Mouse (Mus musculus) intestine, embryonic 16.5 days (tissue): ENCODE data around the gene Cdc20b. TPM values are rescaled to one million over a fixed set of nuclear protein-coding genes. Genes with fewer than 3 reads are reported as not detected.

Experiments
- ATAC-seq: fragments of 200-750 bp; cut with Nextera tagmentation; 2 replicates; pipeline ENCODE4 v1.8.0; 2017; ENCODE audit warnings: moderate TSS enrichment, moderate library complexity
- H3K27ac ChIP-seq: fragments of 300-500 bp; sonication (generic); 2 replicates; pipeline ENCODE4 v1.5.1; 2014; ENCODE audit warnings: mild to moderate bottlenecking, low read length
- H3K27me3 ChIP-seq: fragments of 300-500 bp; sonication (generic); replicated peaks from 2 replicates; pipeline ENCODE4 v1.6.1; 2014; ENCODE audit warnings: low read length, control low read depth, mixed read lengths; ENCODE audit not compliant: control insufficient read depth, insufficient read depth
- H3K36me3 ChIP-seq: fragments of 300-500 bp; sonication (generic); 2 replicates; pipeline ENCODE4 v1.6.1; 2014; ENCODE audit warnings: low read length, control low read depth; ENCODE audit not compliant: control insufficient read depth, insufficient read depth
- H3K4me1 ChIP-seq: fragments of 300-500 bp; sonication (generic); 2 replicates; pipeline ENCODE4 v1.6.1; 2014; ENCODE audit warnings: low read length, control low read depth, mixed read lengths; ENCODE audit not compliant: control insufficient read depth, insufficient read depth
- H3K4me2 ChIP-seq: fragments of 300-500 bp; sonication (generic); 2 replicates; pipeline ENCODE4 v1.6.1; 2014; ENCODE audit warnings: low read depth, low read length, control low read depth
- H3K4me3 ChIP-seq: fragments of 300-500 bp; sonication (generic); 2 replicates; pipeline ENCODE4 v1.5.1; 2014; ENCODE audit warnings: mild to moderate bottlenecking, low read length
- H3K9ac ChIP-seq: fragments of 300-500 bp; sonication (generic); 2 replicates; pipeline ENCODE4 v1.6.1; 2014; ENCODE audit warnings: low read depth, low read length
- H3K9me3 ChIP-seq: fragments of 300-500 bp; sonication (generic); 2 replicates; pipeline ENCODE4 v1.6.1; 2016; ENCODE audit warnings: low read length, control low read depth; ENCODE audit not compliant: control insufficient read depth
- WGBS: fragments of 180-500 bp; shearing (Covaris S2); extraction: QIAGEN DNeasy Blood & Tissue Kit; methylation state at CpG from one replicate; pipeline ENCODE4 v1.1.7; 2014; 5-methylcytosine and 5-hydroxymethylcytosine counted together
- polyA plus RNA-seq: library from polyadenylated mRNA; unstranded; fragments of >200 nt; fragmentation: Nextera tagmentation; extraction: Ambion mirVana; gene quantifications from 2 replicates; pipeline ENCODE4 v1.2.1, GENCODE M21; 2015

Gene Cdc20b
- polyA plus RNA-seq, 1 experiment from 2014 or later: not detected

DNA sequence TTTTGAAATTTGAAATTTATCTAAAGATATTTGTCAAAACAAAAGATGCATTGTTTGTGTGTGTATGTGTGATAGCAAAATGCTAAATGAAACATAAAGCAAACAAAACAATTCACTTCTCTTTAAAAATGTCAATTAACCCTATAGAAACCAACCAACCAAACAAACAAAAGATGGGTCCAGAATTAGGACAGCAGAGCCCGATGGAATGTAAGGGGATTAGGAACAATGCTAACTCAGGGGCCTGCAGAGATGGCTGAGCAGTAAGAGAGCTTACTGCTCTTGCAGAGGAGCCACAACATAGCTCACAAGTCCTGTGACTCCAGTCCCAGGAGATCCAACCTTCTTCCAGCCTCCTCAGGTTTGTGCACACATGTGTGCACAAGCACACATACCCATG, 47.2 kb downstream of the Cdc20b start:
- Histone ChIP-seq H3K27me3 (no peaks in the 10 kb centered on the region), H3K9ac (no peak overlapping the region), H3K4me1 (no peaks in the 10 kb centered on the region), H3K36me3 (no peaks in the 10 kb centered on the region), H3K27ac (no peak overlapping the region), H3K4me2 (no peak overlapping the region), H3K9me3 (no peaks in the 10 kb centered on the region), H3K4me3 (no peak overlapping the region)
- no peak for ATAC-seq
- 60% methylated on average over 1 of the region's 1 CpGs for WGBS

DNA sequence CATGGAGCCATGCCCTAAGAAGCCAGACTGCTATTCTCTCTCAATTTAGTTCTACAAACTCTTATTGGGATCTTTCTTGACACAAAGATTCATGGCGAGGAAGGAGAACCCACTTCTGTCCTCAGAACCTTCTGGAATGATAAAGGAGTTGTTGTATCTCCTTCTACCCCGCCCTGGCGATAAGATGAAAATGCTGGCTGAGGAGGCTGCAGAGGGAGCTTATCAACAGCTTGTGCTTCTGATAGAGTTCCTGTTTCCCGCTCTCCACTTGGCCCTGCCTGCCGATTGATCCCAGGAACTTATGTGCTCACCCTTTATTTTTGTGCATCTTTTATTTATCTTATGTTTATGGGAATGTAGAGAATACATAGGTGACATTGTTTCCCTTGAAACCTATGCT, 49.8 kb downstream of the Cdc20b start:
- Histone ChIP-seq H3K9ac (no peak overlapping the region), H3K27me3 (no peaks in the 10 kb centered on the region), H3K4me2 (no peak overlapping the region), H3K4me3 (no peak overlapping the region), H3K36me3 (no peaks in the 10 kb centered on the region), H3K27ac (no peak overlapping the region), H3K9me3 (no peaks in the 10 kb centered on the region), H3K4me1 (no peaks in the 10 kb centered on the region)
- ATAC-seq: no peak
- 51% methylated on average over 5 of the region's 5 CpGs for WGBS

GRCm38 (mm10) chr13:113087226-113088017, 52.5 kb downstream of the Cdc20b start:
- Histone ChIP-seq H3K9ac (no peak overlapping the region), H3K4me2 (no peak overlapping the region), H3K4me3 (no peak overlapping the region), H3K27me3 (no peaks in the 10 kb centered on the region), H3K27ac (no peak overlapping the region), H3K9me3 (no peaks in the 10 kb centered on the region), H3K4me1 (no peaks in the 10 kb centered on the region), H3K36me3 (no peaks in the 10 kb centered on the region)
- 81% methylated on average over 13 of the region's 13 CpGs for WGBS
- ATAC-seq: no peak

DNA sequence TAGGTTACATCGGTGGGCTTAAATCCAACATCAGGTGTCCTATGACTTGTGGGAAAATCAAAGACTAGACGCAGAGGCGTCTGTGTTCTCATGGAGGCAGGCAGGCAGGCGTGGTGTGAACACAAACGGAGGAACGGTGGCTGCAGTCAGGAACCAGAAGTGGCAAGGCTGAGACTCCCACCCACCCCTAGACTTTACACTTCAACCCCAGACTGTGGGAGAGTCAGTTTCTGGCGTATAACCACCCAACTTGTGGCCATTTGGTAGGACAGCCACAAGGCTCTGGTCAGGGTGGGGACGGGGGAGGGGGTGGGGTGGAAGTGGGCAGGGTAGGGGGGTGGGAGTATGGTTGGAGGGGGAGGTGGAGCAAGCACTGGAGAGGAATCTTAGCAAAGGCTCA, 55.6 kb downstream of the Cdc20b start:
- no peak overlapping the region for H3K4me2 ChIP-seq
- H3K36me3 ChIP-seq: no peaks in the 10 kb centered on the region
- H3K4me3 ChIP-seq: no peak overlapping the region
- no peak overlapping the region for H3K27ac ChIP-seq
- no peak overlapping the region for H3K9ac ChIP-seq
- no peaks in the 10 kb centered on the region for H3K27me3 ChIP-seq
- no peaks in the 10 kb centered on the region for H3K9me3 ChIP-seq
- H3K4me1 ChIP-seq: no peaks in the 10 kb centered on the region
- WGBS: 66% methylated on average over 8 of the region's 8 CpGs
- no peak for ATAC-seq

DNA sequence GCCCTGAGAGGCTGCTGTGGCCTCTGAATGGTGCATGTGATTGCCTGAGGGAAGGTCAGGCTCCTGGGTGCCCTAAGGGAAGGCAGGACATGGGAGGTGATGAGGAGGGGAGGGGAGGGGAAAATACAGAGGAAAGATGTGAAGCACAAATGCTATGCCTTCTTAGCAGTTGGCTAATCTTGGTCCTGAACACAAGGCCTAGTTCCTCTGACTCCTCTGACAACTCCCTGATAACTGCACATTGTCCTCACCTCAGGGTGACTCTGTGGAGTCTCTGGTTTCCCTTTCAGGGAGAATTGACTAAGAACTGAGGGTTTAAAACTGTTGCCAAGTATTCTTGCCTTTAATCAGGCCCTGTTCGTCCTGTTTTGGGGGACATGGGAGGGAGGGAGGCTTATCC, 59.7 kb downstream of the Cdc20b start:
- H3K9ac ChIP-seq: no peak overlapping the region
- no peaks in the 10 kb centered on the region for H3K4me1 ChIP-seq
- H3K4me2 ChIP-seq: no peak overlapping the region
- no peaks in the 10 kb centered on the region for H3K36me3 ChIP-seq
- H3K27ac ChIP-seq: no peak overlapping the region
- 70% methylated on average over 1 of the region's 1 CpGs for WGBS
- no peaks in the 10 kb centered on the region for H3K27me3 ChIP-seq
- no peaks in the 10 kb centered on the region for H3K9me3 ChIP-seq
- ATAC-seq: no peak
- no peak overlapping the region for H3K4me3 ChIP-seq

- H3K9ac ChIP-seq: no peak overlapping the region
- WGBS: 74% methylated on average over 3 of the region's 3 CpGs
- no peaks in the 10 kb centered on the region for H3K27me3 ChIP-seq
- no peak overlapping the region for H3K27ac ChIP-seq
- ATAC-seq: no peak
- no peak overlapping the region for H3K4me2 ChIP-seq
- H3K4me3 ChIP-seq: no peak overlapping the region
- H3K4me1 ChIP-seq: no peaks in the 10 kb centered on the region
- no peaks in the 10 kb centered on the region for H3K36me3 ChIP-seq
- H3K9me3 ChIP-seq: no peaks in the 10 kb centered on the region
Observed at GRCm38 (mm10) chr13:113097011-113097410, 62.1 kb downstream of the Cdc20b start.

GRCm38 (mm10) chr13:113098406-113098805, 63.5 kb downstream of the Cdc20b start:
- H3K27me3 ChIP-seq: no peaks in the 10 kb centered on the region
- H3K36me3 ChIP-seq: no peaks in the 10 kb centered on the region
- ATAC-seq: no peak
- no peak overlapping the region for H3K4me2 ChIP-seq
- H3K4me3 ChIP-seq: no peak overlapping the region
- no peaks in the 10 kb centered on the region for H3K9me3 ChIP-seq
- no peaks in the 10 kb centered on the region for H3K4me1 ChIP-seq
- no peak overlapping the region for H3K9ac ChIP-seq
- 95% methylated on average over 2 of the region's 2 CpGs for WGBS
- H3K27ac ChIP-seq: no peak overlapping the region

- no peak within 1 kb of the TSS for H3K4me2 ChIP-seq
- WGBS: 83% methylated on average over 6 of the region's 6 CpGs
- no peak within 1 kb of the TSS for H3K9ac ChIP-seq
- H3K36me3 ChIP-seq: no peaks in the 10 kb centered on the region
- H3K9me3 ChIP-seq: no peaks in the 10 kb centered on the region
- H3K4me3 ChIP-seq: no peak within 1 kb of the TSS
- H3K27ac ChIP-seq: no peak within 1 kb of the TSS
- no peaks in the 10 kb centered on the region for H3K4me1 ChIP-seq
- no peaks in the 10 kb centered on the region for H3K27me3 ChIP-seq
- no peak for ATAC-seq
Observed at GRCm38 (mm10) chr13:113100879-113101278, 66.0 kb downstream of the Cdc20b start, which contains the start of gene Gzma. TSS of gene Gzma (minus strand) at chr13:113100981.

DNA sequence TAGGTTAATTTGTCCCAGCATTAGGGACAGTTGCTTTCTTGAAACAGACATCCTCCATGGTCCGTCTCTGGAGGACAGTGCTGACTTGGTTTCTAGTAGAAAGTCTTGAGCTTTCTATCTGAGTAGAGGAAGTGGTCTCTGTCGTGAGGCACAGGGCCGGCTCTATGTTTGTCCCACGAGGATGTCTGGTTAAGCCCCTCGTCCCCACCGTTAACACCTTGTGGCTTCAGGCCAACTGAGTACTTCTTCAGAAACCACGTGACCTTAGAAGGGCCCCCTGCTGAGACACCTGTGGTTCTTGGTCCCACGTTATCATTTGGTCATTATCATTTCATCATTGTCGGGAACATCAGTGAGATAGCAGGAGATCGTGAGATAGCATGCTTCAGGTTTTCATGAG, 66.9 kb downstream of the Cdc20b start:
- Histone ChIP-seq H3K4me2 (no peak overlapping the region), H3K36me3 (no peaks in the 10 kb centered on the region), H3K27me3 (no peaks in the 10 kb centered on the region), H3K4me3 (no peak overlapping the region), H3K9me3 (no peaks in the 10 kb centered on the region), H3K9ac (no peak overlapping the region), H3K27ac (no peak overlapping the region), H3K4me1 (no peaks in the 10 kb centered on the region)
- ATAC-seq: no peak
- WGBS: 70% methylated on average over 10 of the region's 10 CpGs

DNA sequence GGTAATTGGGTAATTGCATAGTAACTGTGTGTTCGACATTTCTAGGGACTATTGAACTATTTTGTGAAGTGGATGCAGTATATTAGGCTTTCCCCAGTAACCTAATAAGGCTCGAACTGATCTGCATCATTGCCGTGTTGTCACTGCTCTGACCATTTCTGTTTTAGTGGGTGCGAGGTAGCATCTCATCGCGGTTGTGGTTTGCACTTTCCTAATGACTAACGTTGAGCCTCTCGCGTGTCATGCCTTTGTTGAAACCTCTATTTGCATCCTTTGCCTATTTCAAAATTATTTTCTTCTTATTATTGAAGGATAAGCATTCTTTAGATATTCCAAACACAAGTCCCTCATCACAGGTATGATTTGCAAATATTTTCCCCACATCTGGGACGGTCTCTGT, 69.8 kb downstream of the Cdc20b start:
- 87% methylated on average over 10 of the region's 10 CpGs for WGBS
- no peak overlapping the region for H3K4me2 ChIP-seq
- no peaks in the 10 kb centered on the region for H3K9me3 ChIP-seq
- no peak overlapping the region for H3K27ac ChIP-seq
- no peak for ATAC-seq
- no peak overlapping the region for H3K4me3 ChIP-seq
- H3K36me3 ChIP-seq: no peaks in the 10 kb centered on the region
- H3K27me3 ChIP-seq: no peaks in the 10 kb centered on the region
- no peak overlapping the region for H3K9ac ChIP-seq
- no peaks in the 10 kb centered on the region for H3K4me1 ChIP-seq
